Mouse (Mus musculus) olfactory bulb, adult 2 months (tissue): ENCODE data around the gene Ankrd2.

ENCODE experiments used
- CTCF ChIP-seq: fragments of 200-500 bp; IDR thresholded peaks from 2 replicates; pipeline ENCODE4 v1.5.1; 2012; ENCODE audit warnings: low read depth, mild to moderate bottlenecking, low read length, moderate library complexity; ENCODE audit not compliant: insufficient read depth
- POLR2A ChIP-seq: fragments of 200-500 bp; IDR thresholded peaks from 2 replicates; pipeline ENCODE4 v1.6.1; 2012; ENCODE audit warnings: mild to moderate bottlenecking, low read depth, low read length, moderate library complexity; ENCODE audit not compliant: insufficient read depth

DNA sequence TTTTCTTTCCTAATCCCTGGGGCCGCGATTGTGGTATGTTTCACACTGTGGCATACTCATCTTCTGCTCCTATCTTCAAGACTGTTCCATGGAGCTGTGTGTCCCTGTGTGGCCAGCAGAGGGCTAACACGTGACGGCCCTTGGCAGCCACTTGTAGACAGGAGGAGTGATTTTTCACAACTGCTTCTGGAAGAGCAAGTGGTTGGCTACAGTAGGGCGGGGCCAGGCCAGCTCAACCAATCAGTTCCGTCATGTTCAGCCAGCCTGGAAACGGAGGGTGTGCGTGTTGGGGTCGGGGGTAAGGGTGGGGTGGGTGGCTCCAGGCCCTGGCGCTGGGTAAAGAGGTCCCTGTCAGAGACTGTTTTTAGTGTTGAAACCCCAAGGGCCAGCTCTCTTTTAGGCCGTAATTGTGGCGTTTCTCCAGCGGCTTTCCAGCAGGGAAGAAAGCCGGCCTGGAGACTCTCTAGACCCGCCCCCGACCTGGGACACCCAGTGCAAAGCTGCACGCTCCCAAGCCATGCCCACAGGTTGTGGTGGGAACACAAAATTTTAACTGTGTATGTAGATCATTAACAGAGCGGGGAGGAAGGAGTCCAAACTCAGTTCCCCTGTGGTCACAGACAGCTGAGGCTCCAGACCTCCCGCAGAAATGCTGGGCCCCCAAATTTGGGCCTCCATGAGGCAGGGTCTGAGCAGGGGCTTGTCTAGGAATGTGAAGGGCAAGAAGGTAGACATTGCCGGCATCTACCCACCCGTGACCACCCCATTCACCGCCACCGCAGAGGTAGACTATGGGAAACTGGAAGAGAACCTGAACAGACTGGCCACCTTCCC is 9.7 kb downstream of the Ankrd2 start, which contains the start of gene Hoga1:
- TF ChIP-seq CTCF (no peak; the same call in 1 of the 2 replicates), POLR2A (no peak)
